Mouse (Mus musculus) thymus, postnatal 14 days (tissue): ENCODE data around the gene Ciao2b.
"Not testable (repeated sequence)": the region's sequence is repeated elsewhere in the genome, so short reads cannot be mapped to it uniquely, and the experiment has no call there.

Source experiments
- DNase-seq: peaks from one replicate; pipeline ENCODE4 v3.0.0; 2021

Gene Ciao2b

DNA sequence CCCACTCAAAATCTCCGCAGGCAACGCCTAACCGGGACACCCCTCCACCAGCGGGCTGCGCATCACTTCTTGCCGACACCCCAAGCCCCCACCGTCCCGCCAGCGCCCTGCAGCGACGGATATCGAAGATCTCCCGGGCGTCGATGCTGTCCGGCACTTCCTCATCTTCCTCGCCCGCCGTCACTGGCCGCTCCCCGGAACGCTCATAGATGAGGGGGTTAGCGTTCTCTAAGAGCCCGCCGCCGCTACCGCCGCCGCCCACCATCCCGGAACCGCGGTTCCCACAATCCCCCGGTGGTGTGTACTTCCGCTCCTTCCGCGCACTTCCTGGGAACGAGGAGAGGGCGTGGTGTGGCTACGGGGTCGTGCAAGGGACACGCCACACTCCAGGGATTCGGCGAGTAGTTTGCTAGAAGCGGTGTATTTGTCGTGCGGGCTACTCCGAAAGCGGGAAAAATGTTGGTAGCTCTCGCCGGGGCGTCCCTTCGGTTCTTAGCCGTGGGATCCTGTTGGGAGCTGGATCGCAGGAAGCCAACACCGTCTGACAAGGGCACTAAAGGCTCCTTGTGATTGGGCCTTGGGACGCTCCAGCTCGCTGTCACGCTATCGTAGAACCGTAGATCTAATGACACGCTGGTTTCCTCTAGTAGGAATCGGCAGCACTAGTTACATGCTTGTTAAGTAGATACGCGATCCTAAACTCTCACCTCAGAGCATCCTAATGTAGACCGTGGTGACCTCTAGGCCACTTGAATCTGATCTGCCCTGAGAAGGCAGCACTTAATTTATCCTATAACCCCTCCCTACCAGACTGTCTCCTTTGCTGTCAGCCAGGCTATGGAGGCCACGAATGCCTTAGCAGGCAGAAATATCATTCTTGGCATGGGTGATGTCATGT, at the start of gene Ciao2b:
Gene Ciao2b, minus strand, starts transcription at position 540 of the 898 bp plus-strand sequence.
- peak; percentile 91 for DNase-seq

DNA sequence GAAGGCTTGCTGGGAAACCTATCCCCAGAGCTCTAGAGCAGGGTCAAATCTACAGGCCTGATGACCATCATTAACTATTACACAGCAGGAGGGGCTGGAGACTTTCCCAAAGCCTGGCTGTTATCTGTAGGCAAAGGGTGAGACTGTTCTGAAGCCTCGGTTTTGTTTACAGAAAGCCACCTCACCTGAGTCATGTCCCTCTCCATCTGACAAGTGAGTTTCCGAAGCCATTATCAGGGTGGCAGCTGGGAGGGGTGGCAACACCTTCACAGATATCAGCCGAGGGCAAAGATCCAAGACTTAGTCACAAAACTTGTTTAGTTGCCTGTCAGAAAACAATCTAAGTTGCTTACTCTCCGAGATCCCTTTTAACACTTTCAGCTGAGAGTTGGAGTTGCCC, 46.7 kb upstream of the Ciao2b start:
- no peak for DNase-seq

DNA sequence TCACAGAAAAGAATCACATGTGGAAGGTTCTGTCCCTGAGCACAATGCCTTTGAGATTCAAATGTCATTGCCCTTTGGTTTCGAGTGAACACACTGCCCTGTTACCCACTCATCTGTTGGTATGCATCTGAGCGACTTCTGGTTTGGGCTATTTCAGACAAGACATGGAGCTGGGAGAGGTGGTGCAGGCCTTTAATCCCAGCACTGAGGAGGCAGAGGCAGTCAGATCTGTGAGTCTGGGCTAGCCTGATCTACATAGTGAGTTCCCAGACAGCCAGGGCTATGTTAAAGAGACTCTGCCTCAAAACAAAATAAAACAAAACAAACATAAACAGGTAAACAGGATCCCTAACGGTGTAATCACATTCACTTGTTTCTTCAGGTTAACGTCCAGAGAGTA, 13.8 kb upstream of the Ciao2b start:
- DNase-seq: no peak

DNA sequence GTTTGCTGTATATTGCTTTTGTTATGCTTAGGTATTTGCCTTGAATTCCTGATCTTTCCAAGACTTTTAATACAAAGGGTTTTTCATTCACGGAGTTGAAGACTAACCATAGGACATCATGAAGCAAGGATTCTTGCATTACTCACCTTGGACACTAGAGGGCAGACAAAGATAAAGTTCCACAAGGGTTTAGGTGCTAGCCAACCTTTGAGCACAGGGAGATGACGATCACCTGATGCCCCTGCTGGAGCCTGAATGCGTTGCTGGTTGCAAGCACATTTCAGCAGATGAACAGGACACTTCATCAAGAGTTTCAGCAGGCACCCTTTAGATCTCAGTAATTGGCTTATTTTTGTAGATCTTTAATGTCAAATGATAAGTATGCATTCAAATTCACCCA, 13.2 kb upstream of the Ciao2b start:
- DNase-seq: peak; percentile 85

DNA sequence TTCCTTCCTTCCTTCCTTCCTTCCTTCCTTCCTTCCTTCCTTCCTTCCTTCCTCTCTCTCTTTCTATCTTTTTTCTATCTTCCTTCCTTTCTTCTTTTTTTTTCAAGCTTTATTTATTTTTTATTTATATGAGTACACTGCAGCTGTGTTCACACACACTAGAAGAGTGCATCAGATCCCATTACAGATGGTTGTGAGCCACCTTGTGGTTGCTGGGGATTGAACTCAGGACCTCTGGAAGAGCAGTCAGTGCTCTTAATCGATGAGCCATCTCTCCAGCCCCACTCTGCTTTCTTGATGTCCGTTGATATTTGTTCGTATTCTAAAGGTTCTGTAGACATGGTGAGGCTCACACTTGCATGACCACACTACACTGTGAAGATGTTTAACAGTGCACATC, 2.4 kb upstream of the Ciao2b start:
- DNase-seq: not testable (repeated sequence)

DNA sequence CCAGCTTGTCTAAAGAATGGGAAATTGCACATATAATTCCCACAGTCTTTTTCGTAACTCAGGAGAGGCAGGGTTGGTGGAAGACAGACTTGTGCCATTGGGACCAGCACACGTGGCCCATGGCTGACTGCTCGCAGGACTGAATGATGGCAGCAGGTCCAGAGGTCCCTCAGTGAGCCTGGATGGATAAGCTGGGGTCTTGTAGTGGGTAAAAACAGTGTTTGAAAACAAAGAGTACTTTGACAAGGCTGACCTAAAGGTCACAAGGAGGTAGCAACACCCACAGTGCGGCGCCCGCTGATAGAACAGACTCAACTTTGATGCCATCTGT, 524 bp upstream of the Ciao2b start:
- DNase-seq: no peak

DNA sequence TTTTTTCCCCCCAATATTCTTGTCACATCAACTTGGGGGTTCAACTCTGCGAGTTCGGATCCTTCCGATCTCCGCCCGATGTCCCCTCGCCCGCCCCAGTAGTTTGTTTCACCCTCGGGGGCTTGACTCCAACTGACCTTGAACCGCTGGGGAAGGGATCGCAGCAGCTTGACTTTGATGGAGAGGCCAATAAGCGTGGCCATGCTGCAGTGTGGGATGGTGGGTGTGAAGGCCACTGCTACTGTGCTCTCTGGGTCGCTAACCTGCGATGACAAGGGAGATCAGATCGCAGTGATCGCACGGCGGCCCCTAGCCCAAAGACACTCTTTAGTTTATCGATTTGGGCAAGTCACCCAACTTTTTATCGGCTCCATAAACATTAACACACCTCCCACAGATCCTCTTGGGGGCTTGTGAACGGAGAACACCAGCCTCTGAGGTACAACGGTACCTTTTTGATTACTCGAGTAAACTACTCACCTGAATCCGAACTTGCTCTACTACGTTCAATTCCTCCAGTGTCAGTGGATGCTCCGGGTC, 864 bp downstream of the Ciao2b start:
- DNase-seq: peak; percentile 25

DNA sequence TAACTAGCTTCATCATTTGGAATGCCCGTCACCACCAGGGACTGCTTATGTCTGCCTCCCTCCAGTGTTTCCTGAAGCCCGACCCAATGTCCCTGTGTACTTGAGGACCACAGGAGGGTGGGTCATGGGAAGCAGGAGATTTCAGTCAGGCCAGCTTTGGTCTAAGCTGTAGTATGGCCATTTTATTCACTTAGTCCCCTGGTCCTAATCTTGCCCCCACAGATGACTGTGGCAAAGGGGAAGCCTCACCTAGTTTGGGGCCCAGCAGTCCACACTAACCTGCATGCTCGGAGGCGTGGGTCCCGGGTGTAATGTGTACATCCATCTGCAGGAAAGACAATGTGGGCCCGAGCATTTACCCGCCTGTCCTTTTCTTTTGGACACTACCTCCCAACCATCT, 1.5 kb downstream of the Ciao2b start:
- DNase-seq: peak; percentile 1

DNA sequence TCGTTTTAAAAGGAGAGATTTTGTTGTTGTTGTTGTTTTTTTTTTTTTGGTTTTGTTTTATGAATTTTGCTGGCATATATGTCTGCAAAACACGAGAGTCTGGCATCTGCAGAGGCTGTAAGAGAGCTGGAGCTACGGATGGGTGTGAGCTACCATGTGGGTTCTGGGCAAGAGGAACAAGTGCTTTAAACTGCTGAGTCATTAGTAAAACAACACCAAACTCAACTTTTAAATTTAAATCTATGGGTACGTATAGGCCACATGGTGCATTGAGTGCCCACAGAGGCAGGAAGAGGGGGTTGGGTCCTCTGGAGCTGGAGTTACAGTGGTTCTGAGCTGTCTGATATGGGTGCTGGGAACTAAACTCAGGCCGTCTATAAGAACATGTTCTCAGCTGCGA, 3.8 kb downstream of the Ciao2b start:
- peak; percentile 1 for DNase-seq

DNA sequence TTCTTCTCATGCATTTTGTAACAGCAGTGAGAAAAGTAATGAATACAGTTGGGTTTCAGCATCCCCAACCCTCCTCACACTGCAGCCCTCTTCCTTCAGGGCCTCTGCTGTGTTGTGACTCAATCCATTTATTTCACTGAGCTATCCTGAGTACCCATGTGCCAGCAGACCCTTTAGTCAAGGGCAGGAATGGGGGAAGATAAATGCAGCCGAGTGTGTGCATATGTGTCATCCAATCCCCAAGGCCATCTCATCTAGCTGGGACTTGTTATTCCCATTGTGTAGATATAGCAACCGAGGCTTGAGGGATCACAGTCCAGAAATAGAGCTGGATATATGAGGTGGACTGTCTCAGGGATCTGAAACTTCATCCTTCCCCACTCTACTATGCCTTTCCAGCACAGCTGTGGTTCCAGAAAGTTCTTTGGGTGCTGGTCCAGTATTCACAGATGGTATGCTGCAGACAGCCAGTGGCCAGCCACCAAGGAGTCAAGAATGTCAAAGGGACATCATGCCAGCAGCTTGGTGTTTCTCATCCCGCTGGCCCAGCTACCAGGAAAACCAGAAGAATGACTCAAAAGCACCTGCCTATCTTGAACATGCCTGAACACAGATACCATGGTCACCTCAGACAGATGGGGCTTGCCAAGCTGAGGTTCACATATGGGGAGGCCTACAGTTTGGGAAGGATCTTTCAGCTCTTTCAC, 6.6 kb downstream of the Ciao2b start:
- DNase-seq: peak; percentile 2

DNA sequence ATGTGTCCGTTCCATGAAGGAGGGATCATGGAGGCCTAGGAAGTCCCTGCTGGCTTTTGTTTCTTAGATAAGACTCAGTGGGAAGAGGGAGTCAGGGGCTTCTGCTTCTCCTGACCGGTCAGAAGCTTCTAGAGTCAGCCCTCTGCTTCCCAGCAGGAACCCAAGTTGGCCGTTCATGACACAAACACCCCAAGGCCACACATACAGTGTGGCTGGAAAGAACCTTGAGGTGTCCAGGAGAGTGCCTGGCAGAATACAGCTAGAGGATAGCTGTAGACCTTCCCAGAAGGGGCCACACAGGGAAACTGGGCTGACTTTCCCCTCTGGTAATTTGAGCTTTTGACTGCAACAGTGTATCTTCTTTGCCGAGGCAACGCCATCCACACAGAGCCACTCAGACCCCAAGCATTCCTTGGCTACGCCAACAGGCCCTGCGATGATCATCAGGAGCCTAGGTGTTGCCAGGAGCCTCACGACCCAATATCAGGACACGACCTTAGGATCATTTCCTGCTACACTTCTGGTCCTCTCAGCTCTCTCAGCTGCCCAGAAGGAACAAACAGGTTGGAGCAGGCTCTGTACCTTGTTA, 8.5 kb downstream of the Ciao2b start:
- no peak for DNase-seq

DNA sequence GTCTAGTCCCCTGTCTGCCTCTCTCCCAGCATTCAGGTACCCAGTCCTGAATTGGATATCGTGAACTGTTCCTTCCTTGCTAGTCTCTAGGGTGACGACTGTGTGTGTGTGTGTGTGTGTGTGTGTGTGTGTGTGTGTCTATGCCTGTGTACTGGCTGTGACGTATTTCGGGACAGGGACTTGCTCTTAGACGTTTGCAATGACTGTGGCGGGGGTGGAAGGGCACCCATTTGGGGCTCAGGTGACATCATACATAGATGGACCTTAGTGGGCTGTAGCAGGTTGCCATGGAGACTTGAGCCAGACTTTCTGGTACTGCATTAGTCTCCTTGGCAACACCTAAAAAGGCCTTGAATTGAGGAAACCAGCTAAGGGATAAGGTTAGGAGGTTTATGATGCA, 9.3 kb downstream of the Ciao2b start:
- DNase-seq: no peak

DNA sequence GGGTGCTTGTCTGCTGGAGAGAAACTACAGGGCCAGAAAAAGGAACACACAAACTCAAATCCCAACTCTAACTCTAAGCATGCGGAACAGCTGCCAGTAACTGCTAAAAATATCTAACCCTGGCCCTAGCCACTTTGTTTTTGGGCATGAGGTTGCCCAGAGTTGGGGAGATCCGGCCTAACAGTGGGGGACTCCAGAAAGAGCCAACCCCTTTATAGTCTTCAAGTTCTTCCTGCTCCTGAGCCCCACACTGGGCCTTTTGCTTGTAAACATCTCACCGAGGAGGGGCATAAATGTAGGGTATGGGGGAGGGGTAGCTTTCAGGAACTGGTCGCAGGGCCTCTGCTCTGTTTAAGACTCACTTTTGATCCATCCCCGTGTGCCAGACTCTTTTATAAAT, 9.8 kb downstream of the Ciao2b start:
- peak; percentile 28 for DNase-seq

DNA sequence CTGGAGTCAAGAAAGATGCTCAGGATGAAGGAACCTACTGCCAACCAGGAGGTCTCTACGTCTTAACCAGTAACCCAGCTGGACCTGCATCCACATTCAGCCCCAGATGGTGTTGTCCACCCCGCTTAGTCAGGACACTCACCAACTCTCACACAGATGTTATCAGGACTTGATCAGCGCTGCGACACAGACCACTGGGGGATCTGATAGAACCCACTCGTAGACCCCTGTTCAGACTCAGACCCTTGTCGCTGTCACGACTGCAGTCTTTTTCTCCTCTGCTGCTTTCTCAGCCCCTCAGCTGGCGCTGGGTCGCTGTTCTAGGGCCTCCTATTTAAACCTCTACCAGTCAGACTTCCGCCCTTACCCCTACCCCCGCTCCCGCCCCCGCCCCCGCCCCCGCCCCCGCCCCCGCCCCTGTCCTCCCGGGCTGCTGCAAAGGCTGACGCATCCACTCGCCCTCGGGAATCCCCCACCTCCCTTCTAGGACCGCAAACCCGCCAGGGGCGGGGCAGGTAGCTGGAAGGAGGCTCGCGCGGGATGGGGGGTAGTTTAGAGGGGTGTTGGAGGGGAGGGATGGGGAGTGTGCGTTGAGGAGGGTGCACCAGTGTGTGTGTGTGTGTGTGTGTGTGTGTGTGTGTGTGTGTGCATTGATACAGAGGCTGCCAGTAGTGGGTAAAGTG, 10.6 kb downstream of the Ciao2b start, which contains the start of gene Rrad:
Gene Rrad, minus strand, starts transcription at position 347 of the 683 bp plus-strand sequence.
- peak; percentile 86 for DNase-seq

DNA sequence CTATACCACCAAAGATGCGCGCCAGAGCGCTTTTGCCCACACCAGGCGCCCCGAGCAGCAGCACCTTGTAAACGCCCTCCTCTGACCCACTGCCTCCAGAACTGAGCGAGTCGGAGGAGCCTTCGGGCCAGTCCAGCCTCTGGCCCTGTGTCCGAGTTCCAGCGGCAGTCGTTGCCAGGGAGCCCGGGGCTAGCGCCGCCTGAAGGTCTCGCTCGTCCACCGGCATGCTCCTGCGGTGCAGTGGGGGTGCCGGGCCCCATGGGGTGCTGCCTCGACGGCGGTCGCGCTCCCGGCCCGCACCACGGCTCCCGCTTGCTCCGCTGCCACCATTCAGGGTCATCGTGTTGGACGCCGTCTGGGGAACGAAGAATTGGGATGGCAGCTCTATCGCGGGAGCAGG, 11.2 kb downstream of the Ciao2b start:
- DNase-seq: peak; percentile 55

DNA sequence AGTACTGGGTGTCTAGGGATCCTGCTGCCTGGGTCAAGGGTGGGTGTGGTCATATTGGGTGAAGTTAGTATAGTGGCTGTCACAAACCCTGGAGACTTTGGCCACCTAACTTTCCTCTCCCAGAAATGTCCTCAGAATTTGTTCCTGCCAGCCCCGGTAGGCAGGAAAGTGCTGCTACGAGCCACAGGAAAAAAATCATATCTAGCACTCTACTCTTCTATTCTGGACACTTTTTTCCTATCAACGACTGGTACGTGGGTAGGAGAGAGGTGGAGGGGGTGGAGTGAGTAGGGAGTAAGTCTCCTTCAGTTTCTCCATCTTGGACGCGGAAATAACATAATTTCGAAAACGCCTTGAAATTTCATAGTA, 11.7 kb downstream of the Ciao2b start:
- no peak for DNase-seq

DNA sequence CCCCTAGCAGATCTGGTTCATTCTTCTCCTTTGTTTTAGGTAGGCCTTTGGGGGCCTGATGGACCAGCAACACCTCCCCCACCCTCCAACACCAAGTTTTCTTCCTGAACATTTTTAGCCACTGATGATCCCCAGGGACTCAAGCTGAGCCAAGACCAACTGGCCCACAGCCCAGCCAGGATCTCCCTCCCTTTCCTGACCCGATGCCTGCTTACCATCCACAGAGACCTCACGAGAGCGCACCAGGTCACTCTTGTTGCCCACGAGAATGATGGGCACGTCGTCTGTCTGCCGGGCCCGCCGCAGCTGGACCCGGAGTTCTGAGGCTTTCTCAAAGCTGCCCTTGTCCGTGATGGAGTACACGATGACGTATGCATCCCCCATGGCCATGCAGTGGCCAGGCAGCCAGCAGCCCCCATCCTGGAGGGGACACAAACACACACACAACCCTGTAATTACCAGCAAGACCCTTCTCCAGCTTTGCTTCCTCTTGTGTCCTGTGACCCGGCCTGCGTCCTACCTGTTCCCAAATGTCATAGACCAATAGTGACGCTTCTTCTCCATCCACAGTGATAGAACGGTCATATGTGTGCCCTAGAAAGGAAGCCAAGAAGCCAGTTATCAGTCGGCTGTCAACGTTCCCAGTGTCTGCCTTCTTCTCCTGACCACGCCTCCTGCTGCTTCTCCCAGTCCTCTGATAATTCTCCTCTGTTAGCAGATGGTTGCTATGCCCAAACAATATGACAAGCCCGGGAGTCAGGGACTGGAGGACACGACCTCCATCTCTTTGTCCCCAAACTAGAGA, 12.3 kb downstream of the Ciao2b start:
- DNase-seq: no peak

DNA sequence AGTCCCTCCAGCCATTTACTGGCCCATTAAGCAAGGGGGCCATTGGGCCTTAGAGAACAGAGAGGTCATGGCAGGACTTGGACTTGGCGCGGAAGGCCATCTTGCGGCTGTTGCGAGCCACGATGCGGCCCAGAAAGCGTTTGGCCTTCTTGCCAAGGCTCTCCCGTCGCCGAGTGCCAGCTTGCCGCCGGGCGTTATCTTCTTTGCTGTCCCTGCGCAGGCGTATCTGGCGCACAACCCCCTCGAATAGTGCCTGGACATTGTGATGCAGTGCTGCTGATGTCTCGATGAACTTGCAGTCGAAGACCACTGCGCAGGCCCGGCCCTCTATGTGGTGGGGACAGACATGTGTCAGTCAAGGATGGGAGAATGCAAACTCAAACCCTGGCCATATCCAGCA, 13.4 kb downstream of the Ciao2b start:
- no peak for DNase-seq

DNA sequence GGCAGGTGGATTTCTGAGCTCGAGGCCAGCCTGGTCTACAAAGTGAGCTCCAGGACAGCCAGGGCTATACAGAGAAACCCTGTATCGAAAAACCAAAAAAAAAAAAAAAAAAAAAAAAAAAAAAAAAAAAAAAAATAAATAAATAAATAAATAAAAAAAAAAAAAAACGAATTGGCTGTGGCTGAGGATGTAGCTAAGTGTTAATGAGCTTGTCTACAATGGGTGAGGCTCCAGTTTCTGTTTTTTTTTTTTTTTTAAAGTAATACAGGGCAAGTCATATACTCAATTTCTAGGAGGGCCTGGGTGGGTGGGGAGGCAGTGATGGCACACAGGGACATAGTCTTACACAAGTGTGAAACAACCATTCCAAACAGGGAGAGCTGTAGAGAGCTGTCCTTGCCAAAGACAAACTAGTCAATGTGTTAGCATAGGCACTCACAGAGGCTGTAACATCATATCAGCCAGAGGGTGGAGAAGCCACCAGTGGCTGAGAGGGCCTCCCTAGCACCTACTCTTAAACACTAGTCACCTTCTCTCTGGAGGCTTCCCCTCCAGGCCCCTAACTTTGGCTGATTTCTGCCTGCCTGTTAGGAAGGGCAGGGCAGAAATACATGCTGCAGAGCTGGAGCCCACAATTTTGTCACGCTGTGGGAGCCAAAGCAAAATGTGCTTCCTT, 14.6 kb downstream of the Ciao2b start:
- no peak for DNase-seq

DNA sequence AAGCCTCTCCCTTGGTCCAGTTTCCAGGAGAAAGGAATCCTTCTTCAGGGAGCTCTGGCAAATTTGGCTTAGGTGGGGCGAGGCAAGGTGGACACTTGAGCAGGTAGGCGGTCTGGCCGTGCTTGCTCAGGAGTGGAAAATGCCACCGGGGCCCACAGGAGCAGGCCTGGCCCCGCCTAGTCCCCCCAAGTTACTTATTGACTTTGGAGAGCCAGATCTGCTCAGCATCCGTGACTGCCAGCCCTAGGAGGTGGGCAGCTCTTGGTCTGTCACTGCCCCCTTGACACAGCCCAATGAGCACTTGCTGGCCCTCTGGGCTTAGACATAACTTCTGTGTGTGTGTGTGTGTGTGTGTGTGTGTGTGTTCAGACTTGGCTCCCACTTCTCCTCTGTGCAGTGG, 17.6 kb downstream of the Ciao2b start, which contains the start of gene Cdh16:
Gene Cdh16, minus strand, starts transcription at position 236 of the 400 bp plus-strand sequence.
- no peak for DNase-seq

DNA sequence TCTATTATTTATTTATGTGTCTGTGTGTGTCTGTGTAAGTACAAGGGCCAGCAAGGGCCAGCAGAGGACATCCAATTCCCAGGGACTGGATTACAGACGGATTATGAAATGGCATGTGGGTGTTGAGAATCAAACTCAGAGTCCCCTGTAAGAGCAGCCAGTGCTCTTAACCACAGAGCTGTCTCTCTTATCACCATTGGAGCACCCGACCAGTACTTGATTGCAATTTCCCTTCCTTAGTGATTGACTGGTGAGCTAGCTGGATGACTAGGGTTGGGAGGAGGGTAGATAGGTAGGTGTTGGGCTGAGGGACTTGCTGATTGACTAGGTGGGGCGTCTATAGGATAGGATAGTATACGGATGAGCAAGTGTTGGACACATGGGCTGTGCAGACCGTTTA, 21.0 kb downstream of the Ciao2b start:
- DNase-seq: no peak

DNA sequence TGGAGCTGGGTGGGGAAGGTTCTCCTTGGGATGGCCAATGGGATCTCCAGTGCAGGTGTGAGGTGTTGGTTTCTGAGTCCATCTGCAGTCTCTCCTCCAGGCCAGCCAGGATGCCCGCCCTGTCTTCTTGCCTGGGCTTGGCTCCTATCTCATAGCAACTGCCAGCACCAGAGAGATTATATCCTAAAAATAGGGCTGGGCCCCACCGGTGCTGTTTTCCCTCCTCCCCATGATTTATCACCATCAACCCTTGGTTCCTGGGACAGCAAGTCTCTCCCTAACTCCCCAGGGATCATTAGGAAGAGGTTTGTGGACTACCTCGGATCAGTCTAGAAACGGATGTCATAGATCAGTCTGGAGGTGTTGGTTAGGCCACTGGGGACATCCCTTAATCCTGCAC, 28.6 kb downstream of the Ciao2b start:
- DNase-seq: no peak
